ENCODE assay signal across 9 mouse cellular contexts in the genomic region with DNA sequence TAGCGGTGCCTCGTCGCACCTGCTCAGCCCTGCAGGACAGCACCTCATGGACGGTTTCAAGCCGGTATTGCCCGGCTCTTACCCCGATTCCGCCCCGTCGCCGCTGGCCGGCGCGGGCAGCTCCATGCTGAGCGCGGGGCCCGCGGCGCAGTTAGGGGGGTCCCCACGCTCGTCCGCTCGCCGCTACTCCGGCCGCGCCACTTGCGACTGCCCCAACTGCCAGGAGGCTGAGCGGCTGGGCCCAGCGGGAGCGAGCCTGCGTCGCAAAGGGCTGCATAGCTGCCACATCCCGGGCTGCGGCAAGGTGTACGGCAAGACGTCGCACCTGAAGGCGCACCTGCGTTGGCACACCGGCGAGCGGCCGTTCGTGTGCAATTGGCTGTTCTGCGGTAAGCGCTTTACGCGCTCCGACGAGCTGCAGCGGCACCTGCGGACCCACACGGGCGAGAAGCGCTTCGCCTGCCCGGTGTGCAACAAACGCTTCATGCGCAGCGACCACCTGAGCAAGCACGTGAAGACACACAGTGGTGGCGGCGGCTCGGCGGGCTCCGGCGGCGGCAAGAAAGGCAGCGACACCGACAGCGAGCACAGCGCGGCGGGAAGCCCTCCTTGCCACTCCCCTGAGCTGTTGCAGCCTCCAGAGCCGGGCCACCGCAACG. TPM values are rescaled to one million over a fixed set of nuclear protein-coding genes. Genes with fewer than 3 reads are reported as not detected.
DNase-seq lines count a peak whose midpoint lies in the region; ATAC-seq and TF ChIP-seq lines count a peak whose summit lies in the region.
"Had no signal": no experiment of that assay in that cellular context is flagged by ENCODE, and none has a peak within 500 bp of the region (broad histone marks: within the 10 kb centered on the region; RNA-seq: fewer than 3 reads in every experiment).

No protein-coding gene starts in this region.

- H3K27ac ChIP-seq in liver, postnatal 0 days (ENCODE audit: low read depth) = no peak overlapping the region

- TF ChIP-seq CTCF in liver, postnatal 0 days (IDR thresholded peaks at IDR 0.05; ENCODE audit: low read depth) = no peak

- TF ChIP-seq EP300 in liver, postnatal 0 days (IDR thresholded peaks at IDR 0.05; ENCODE audit: low read depth) = no peak

- H3K4me1 ChIP-seq in liver, postnatal 0 days (ENCODE audit: insufficient read depth) = peaks cover 20% of the 10 kb centered on the region

- H3K36me3 ChIP-seq in liver, postnatal 0 days (replicated peaks; ENCODE audit: insufficient read depth, low read length) = no peaks in the 10 kb centered on the region

- H3K4me3 ChIP-seq in liver, postnatal 0 days (ENCODE audit: low read depth, low read length) = peak overlapping the region; percentile 53

- no peak for ATAC-seq in CD4-positive, CD25-positive, alpha-beta regulatory T cell, adult 4 months
- peak; percentile 15; the same call in 1 of the 2 replicates for ATAC-seq in liver, postnatal 0 days
- ATAC-seq in erythroid progenitor cell, adult 5-6 weeks (replicated peaks; ENCODE audit: low FRiP score, poor library complexity, severe bottlenecking) = no peak

- peak; percentile 8 for DNase-seq in CD4-positive, CD25-positive, alpha-beta regulatory T cell, adult 2 months (ENCODE audit: low read depth, low spot score)
- DNase-seq in thymus, postnatal 4 days = peak; percentile 32
- no peak for DNase-seq in thymus, postnatal 25 days
- DNase-seq in liver, postnatal 0 days = peak; percentile 28
- no peak for DNase-seq in frontal cortex, adult 2 months (ENCODE audit: extremely low spot score in 1 of 2, low spot score in 1 of 2)
- DNase-seq in kidney, adult 8-10 months = no peak

- no peaks in the 10 kb centered on the region for H3K9me3 ChIP-seq in liver, postnatal 0 days (ENCODE audit: low read length)

- peaks cover 95% of the 10 kb centered on the region for H3K27me3 ChIP-seq in liver, postnatal 0 days (ENCODE audit: insufficient read depth, low read length)

- WGBS in liver, postnatal 0 days (ENCODE audit: insufficient replicate concordance) = 2% methylated on average over 74 of the region's 78 CpGs

- peak overlapping the region; percentile 82 for H3K4me2 ChIP-seq in liver, postnatal 0 days (ENCODE audit: low read depth, low read length)

- no peak overlapping the region for H3K9ac ChIP-seq in liver, postnatal 0 days (replicated peaks)

RNA-seq across cellular contexts. Expression of a gene that starts 3.2 kb away (rescaled TPM):
- polyA plus RNA-seq in CD4-positive, CD25-positive, alpha-beta regulatory T cell, adult 4 months (2017; shearing (Covaris generic)) = not detected
- not detected in 2 replicates for polyA plus RNA-seq in liver, postnatal 0 days (2015; fragmentation: Nextera tagmentation; extraction: Ambion mirVana)
- 28.3 and 35.8 TPM in 2 replicates for polyA plus RNA-seq in frontal cortex, adult 2 months (2012; rRNA removed)
- total RNA-seq in erythroid progenitor cell, adult 5-6 weeks (2015; ENCODE audit: low replicate concordance) = not detected in 2 replicates
- total RNA-seq in erythroid progenitor cell, adult 5-6 weeks (2017; ENCODE audit: low replicate concordance) = not detected in 2 replicates
- total RNA-seq: common myeloid progenitor, adult 5-6 weeks had no signal

Comparison
In these comparisons a context has a peak if more than half of its experiments do, and no peak if none do; other contexts are left out.
1. DNase-seq: peak in CD4-positive, CD25-positive, alpha-beta regulatory T cell, adult 2 months (single experiment), thymus, postnatal 4 days (single experiment) and liver, postnatal 0 days (single experiment); none in thymus, postnatal 25 days (single experiment), frontal cortex, adult 2 months (0 of 2) and kidney, adult 8-10 months (0 of 2).
2. RNA of a gene that starts 3.2 kb away (polyA plus RNA-seq): 28.3 to 35.8 TPM in frontal cortex, adult 2 months; not detected in CD4-positive, CD25-positive, alpha-beta regulatory T cell, adult 4 months and not detected in liver, postnatal 0 days; every median in the first group is over 10 times any median in the second.